Mouse (Mus musculus): ENCODE data around the gene Gm11634. TPM values are rescaled to one million over a fixed set of nuclear protein-coding genes. Genes with fewer than 3 reads are reported as not detected.

Gm11634 gene
- total and polyA plus RNA-seq, 3 experiments = not detected

GRCm38 (mm10) chr11:101551751-101552475, 47.1 kb downstream of the Gm11634 start, which contains the start of the genes Brca1 and Nbr1:
TSS of gene Brca1 (minus strand) at chr11:101551955.
TSS of gene Nbr1 (plus strand) at chr11:101552149.
- H3K27ac ChIP-seq (ENCODE audit: insufficient read depth, low read depth) = peak within 1 kb of the TSS; percentile 94
- peak within 1 kb of the TSS; percentile 71 to 94 (median 80) for H3K4me3 ChIP-seq (replicated peaks in 1 of 3; ENCODE audit: low read depth in 2 of 3, low read length in 2 of 3, poor library complexity in 1 of 3)
- H3K4me2 ChIP-seq (ENCODE audit: insufficient read depth, low read depth, poor library complexity, severe bottlenecking) = peak within 1 kb of the TSS; percentile 74
- dilution Hi-C loops (cut with MboI; ENCODE audit: extremely low pct_ligation_motif_present, extremely low pct_unique_long_range_greater_than_20kb, low sequenced_read_pairs) (no loop called here), in situ Hi-C loops (cut with MboI; ENCODE audit: low pct_ligation_motif_present, low pct_unique_long_range_greater_than_20kb, low sequenced_read_pairs) (no loop called here)
- peaks cover 77% of the 10 kb centered on the region for H3K79me2 ChIP-seq (replicated peaks; ENCODE audit: control insufficient read depth, extremely low read depth, insufficient read depth, poor library complexity, severe bottlenecking)
- no peaks in the 10 kb centered on the region for H3K9me3 ChIP-seq (replicated peaks; ENCODE audit: low read length)
- H3K27me3 ChIP-seq (replicated peaks) = no peaks in the 10 kb centered on the region
- TF ChIP-seq GABPA (IDR thresholded peaks at IDR 0.05; ENCODE audit: insufficient replicate concordance, low read depth, low read length) = peak; percentile 78
- TF ChIP-seq CHD2 (IDR thresholded peaks at IDR 0.05; ENCODE audit: low read length) = peak; percentile 88
- TF ChIP-seq TCF12 (IDR thresholded peaks at IDR 0.05; ENCODE audit: low read depth, low read length) = peak; percentile 51
- TF ChIP-seq MAZ (IDR thresholded peaks at IDR 0.05; ENCODE audit: low read depth, low read length) = peak; percentile 100
- peak; percentile 71 for TF ChIP-seq MAX (IDR thresholded peaks at IDR 0.05; ENCODE audit: low read length)
- peak; percentile 75 for TF ChIP-seq MEF2A (IDR thresholded peaks at IDR 0.05; ENCODE audit: borderline replicate concordance, low read depth, low read length)
- TF ChIP-seq ZMIZ1 (IDR thresholded peaks at IDR 0.05; ENCODE audit: low read depth, low read length) = peak; percentile 84; the same call in 1 of the 2 replicates
- TF ChIP-seq IRF4 (IDR thresholded peaks at IDR 0.05; ENCODE audit: low read depth, low read length) = peak; percentile 89
- TF ChIP-seq MAFK (IDR thresholded peaks at IDR 0.05; ENCODE audit: insufficient replicate concordance, low read length) = no peak; the same call in 1 of the 2 replicates
- TF ChIP-seq ZNF384 (IDR thresholded peaks at IDR 0.05; ENCODE audit: low read depth, low read length) = peak; percentile 99
- TF ChIP-seq POLR2AphosphoS2 (IDR thresholded peaks at IDR 0.05; ENCODE audit: low read depth, low read length) = peak; percentile 73
- peak; percentile 54; the same call in 1 of the 2 replicates for TF ChIP-seq BHLHE40 (IDR thresholded peaks at IDR 0.05; ENCODE audit: low read depth, low read length)
- TF ChIP-seq RCOR1 (conservative IDR thresholded peaks at IDR 0.05; ENCODE audit: low read depth, low read length) = peak; percentile 57; the same call in 1 of the 2 replicates
- peak; percentile 99 for TF ChIP-seq ELF1 (IDR thresholded peaks at IDR 0.05; ENCODE audit: low read depth, low read length)
- peak; percentile 68 for TF ChIP-seq MYC (IDR thresholded peaks at IDR 0.05; ENCODE audit: low read depth, low read length)
- TF ChIP-seq USF1 (IDR thresholded peaks at IDR 0.05; ENCODE audit: low read depth, low read length) = no peak
- peak; percentile 98 for TF ChIP-seq MXI1 (IDR thresholded peaks at IDR 0.05; ENCODE audit: low read depth, low read length)
- TF ChIP-seq NELFE (IDR thresholded peaks at IDR 0.05; ENCODE audit: low read depth, low read length) = peak; percentile 69
- TF ChIP-seq POLR2A (IDR thresholded peaks at IDR 0.05; ENCODE audit: low read depth, low read length) = peak; percentile 88
- TF ChIP-seq CHD1 (IDR thresholded peaks at IDR 0.05; ENCODE audit: low read depth, low read length) = no peak
- TF ChIP-seq ZKSCAN1 (IDR thresholded peaks at IDR 0.05; ENCODE audit: borderline replicate concordance, low read depth, low read length) = no peak; the same call in 1 of the 2 replicates
- no peak for TF ChIP-seq RAD21 (IDR thresholded peaks at IDR 0.05; ENCODE audit: low read depth, low read length)
- TF ChIP-seq PAX5 (IDR thresholded peaks at IDR 0.05; ENCODE audit: low read length) = no peak
- TF ChIP-seq HCFC1 (IDR thresholded peaks at IDR 0.05; ENCODE audit: low read depth, low read length) = peak; percentile 90
- TF ChIP-seq EP300 (IDR thresholded peaks at IDR 0.05; ENCODE audit: low read length) = no peak
- TF ChIP-seq JUN (IDR thresholded peaks at IDR 0.05; ENCODE audit: insufficient read depth, low read depth, low read length) = no peak; the same call in 1 of the 2 replicates
- no peak for TF ChIP-seq USF2 (conservative IDR thresholded peaks at IDR 0.05; ENCODE audit: low read depth, low read length)
- TF ChIP-seq E2F4 (IDR thresholded peaks at IDR 0.05; ENCODE audit: insufficient replicate concordance, low read depth, low read length) = peak; percentile 100
- TF ChIP-seq KAT2A (IDR thresholded peaks at IDR 0.05; ENCODE audit: insufficient replicate concordance, low read length) = peak; percentile 99
- TF ChIP-seq NRF1 (IDR thresholded peaks at IDR 0.05; ENCODE audit: low read depth, low read length) = peak; percentile 86
- 0 out of 2 replicates have a peak, but pooled peaks have one; percentile 58 for TF ChIP-seq UBTF (IDR thresholded peaks at IDR 0.05; ENCODE audit: low read depth, low read length)
- TF ChIP-seq CTCF (conservative IDR thresholded peaks at IDR 0.05 in 1 of 2, IDR thresholded peaks at IDR 0.05 in 1 of 2; ENCODE audit: low read depth in 2 of 2, low read length in 2 of 2) = no peak
- peak; percentile 99 for TF ChIP-seq SIN3A (IDR thresholded peaks at IDR 0.05; ENCODE audit: low read length)
- peak; percentile 76 for TF ChIP-seq ETS1 (conservative IDR thresholded peaks at IDR 0.05; ENCODE audit: low read depth, low read length)
- peak; percentile 65 for TF ChIP-seq JUND (conservative IDR thresholded peaks at IDR 0.05; ENCODE audit: low read depth, low read length)
- no peak for TF ChIP-seq ZC3H11A (IDR thresholded peaks at IDR 0.05; ENCODE audit: low read depth, low read length)
- TF ChIP-seq TBP (conservative IDR thresholded peaks at IDR 0.05; ENCODE audit: low read depth, low read length) = 0 out of 2 replicates have a peak, but pooled peaks have one; percentile 20
- no peak for TF ChIP-seq SMC3 (IDR thresholded peaks at IDR 0.05; ENCODE audit: low read depth, low read length)
- peaks cover 9 to 42% of the 10 kb centered on the region in 2 experiments for H3K36me3 ChIP-seq (replicated peaks in 1 of 2; ENCODE audit: control insufficient read depth in 1 of 2, insufficient read depth in 1 of 2, low read length in 1 of 2)
- peak; percentile 99 for DNase-seq (ENCODE audit: extremely low read depth)
- H3K9ac ChIP-seq (ENCODE audit: insufficient read depth, low read depth) = peak within 1 kb of the TSS; percentile 77
- peaks cover 6 to 52% of the 10 kb centered on the region in 2 experiments for H3K4me1 ChIP-seq (ENCODE audit: control insufficient read depth in 1 of 2, insufficient read depth in 2 of 2)
